Mouse (Mus musculus): ENCODE data around the gene Arf1. TPM values are rescaled to one million over a fixed set of nuclear protein-coding genes. Genes with fewer than 3 reads are reported as not detected.

The Arf1 gene
- total and polyA plus RNA-seq, 3 experiments = 541 to 617 TPM; not detected in 1

DNA sequence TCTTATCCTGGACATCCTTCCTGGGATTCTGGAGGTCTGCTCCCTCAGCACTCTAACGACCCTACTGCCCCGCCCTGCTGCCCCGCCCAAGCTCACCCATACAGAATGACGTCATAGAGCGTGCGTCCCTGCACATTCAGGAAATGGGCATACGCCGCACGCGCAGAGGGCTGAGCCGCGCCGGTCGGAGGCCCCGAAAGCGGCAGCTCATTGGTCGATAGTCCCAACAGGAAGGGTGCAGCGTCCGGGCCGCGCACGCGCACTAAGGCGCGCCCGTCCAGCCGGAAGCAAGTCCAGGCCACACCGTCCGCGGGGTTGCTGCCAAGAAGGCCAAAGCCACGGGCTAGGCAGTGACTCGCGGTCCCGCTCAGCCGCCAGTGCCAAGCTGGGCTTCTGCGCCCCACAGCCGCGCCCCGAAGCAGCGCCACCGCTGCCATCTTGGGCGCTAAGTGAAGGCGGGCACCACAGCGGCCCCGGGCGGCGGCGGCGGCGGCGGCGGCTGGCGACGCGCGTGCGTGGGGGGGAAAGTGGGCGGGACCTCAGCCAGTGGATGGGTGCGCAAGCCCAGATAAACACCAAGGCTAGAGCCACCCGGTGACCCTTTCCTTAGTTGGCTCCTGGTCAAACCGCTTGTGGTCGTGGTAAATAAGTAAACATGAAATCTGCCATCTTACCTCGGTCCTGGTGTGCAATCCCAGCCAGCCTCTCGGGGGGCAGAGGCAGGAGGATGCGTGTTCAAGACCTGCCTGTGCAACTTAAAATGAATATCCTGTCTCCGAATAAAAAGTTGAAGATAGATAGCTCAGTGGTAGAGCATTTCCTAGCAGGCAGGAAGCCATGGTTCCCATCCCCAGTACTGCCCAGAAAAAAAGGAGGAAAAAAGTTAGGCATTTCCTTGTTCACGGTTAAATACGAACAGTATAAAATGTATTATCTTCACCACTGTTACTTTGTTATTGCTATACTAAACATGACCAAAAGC is 64.5 kb downstream of the Arf1 start, which contains the start of gene Iba57:
TSS of gene Iba57 (minus strand) at position 485 of the 982 bp plus-strand sequence.
- peak within 1 kb of the TSS; percentile 97 for H3K27ac ChIP-seq (ENCODE audit: control insufficient read depth, low read depth, low read length)
- H3K4me1 ChIP-seq (ENCODE audit: control insufficient read depth in 1 of 2, insufficient read depth in 2 of 2, low read length in 2 of 2) = peaks cover 22 to 37% of the 10 kb centered on the region in 2 experiments
- peaks cover 10% of the 10 kb centered on the region for H3K79me2 ChIP-seq (ENCODE audit: control insufficient read depth, insufficient read depth, low read length, poor library complexity)
- DNase-seq (ENCODE audit: low read depth, low spot score) = peak; percentile 100
- no peaks in the 10 kb centered on the region for H3K9me3 ChIP-seq (replicated peaks; ENCODE audit: insufficient read depth, low read length)
- H3K4me3 ChIP-seq (ENCODE audit: control insufficient read depth in 1 of 2, insufficient read depth in 1 of 2, low read depth in 2 of 2, low read length in 2 of 2) = peak within 1 kb of the TSS; percentile 75 to 81
- peak within 1 kb of the TSS; percentile 93 for H3K9ac ChIP-seq (ENCODE audit: control insufficient read depth, low read depth, low read length, poor library complexity, severe bottlenecking)
- H3K36me3 ChIP-seq (ENCODE audit: control insufficient read depth in 1 of 2, insufficient read depth in 2 of 2, low read length in 2 of 2) = peaks cover 0 to 31% of the 10 kb centered on the region in 2 experiments; a peak in 2 of 4 replicates
- H3K27me3 ChIP-seq (ENCODE audit: control insufficient read depth in 1 of 2, insufficient read depth in 2 of 2, low read length in 2 of 2) = no peaks in the 10 kb centered on the region
- TF ChIP-seq TBP (IDR thresholded peaks at IDR 0.05; ENCODE audit: low read depth, low read length) (no peak; the same call in none of the 2 replicates), MAFK (IDR thresholded peaks at IDR 0.05; ENCODE audit: borderline replicate concordance, low read depth, low read length) (0 out of 2 replicates have a peak, but pooled peaks have one; percentile 45), NELFE (IDR thresholded peaks at IDR 0.05; ENCODE audit: low read depth, low read length) (peak; percentile 94), TAL1 (IDR thresholded peaks at IDR 0.05; ENCODE audit: low read length) (peak; percentile 75), GATA1 (IDR thresholded peaks at IDR 0.05; ENCODE audit: low read depth, low read length) (peak; percentile 30; the same call in 1 of the 2 replicates), RAD21 (IDR thresholded peaks at IDR 0.05; ENCODE audit: low read depth, low read length) (no peak), CTCF (IDR thresholded peaks at IDR 0.05 in 2 of 3, conservative IDR thresholded peaks at IDR 0.05 in 1 of 3; ENCODE audit: control insufficient read depth in 1 of 3, insufficient read depth in 1 of 3, low read depth in 2 of 3, low read length in 3 of 3, poor library complexity in 1 of 3, severe bottlenecking in 1 of 3) (peak in 2 of 3 experiments; percentile 19 to 41; a peak in 2 of 6 replicates), POLR2AphosphoS5 (IDR thresholded peaks at IDR 0.05; ENCODE audit: borderline replicate concordance, low read depth, low read length) (no peak), JUND (IDR thresholded peaks at IDR 0.05; ENCODE audit: low read depth, low read length) (no peak), UBTF (IDR thresholded peaks at IDR 0.05; ENCODE audit: borderline replicate concordance, insufficient read depth, low read depth, low read length) (no peak), ZKSCAN1 (IDR thresholded peaks at IDR 0.05; ENCODE audit: low read depth, low read length) (no peak), MAX (IDR thresholded peaks at IDR 0.05; ENCODE audit: low read length) (peak; percentile 89), MXI1 (IDR thresholded peaks at IDR 0.05; ENCODE audit: low read depth, low read length) (peak; percentile 85), MAZ (IDR thresholded peaks at IDR 0.05; ENCODE audit: low read depth, low read length) (peak; percentile 98), RCOR1 (IDR thresholded peaks at IDR 0.05; ENCODE audit: low read depth, low read length) (peak; percentile 95), KAT2A (conservative IDR thresholded peaks at IDR 0.05; ENCODE audit: low read depth, low read length) (peak; percentile 88), USF2 (IDR thresholded peaks at IDR 0.05; ENCODE audit: borderline replicate concordance in 1 of 2, insufficient read depth in 1 of 2, low read depth in 1 of 2, low read length in 2 of 2) (no peak), ELF1 (IDR thresholded peaks at IDR 0.05; ENCODE audit: low read depth, low read length) (peak; percentile 100), GABPA (IDR thresholded peaks at IDR 0.05; ENCODE audit: low read depth, low read length) (no peak), MYC (IDR thresholded peaks at IDR 0.05; ENCODE audit: low read depth, low read length) (peak; percentile 91), EP300 (IDR thresholded peaks at IDR 0.05; ENCODE audit: low read depth in 1 of 2, low read length in 2 of 2) (peak; percentile 26 to 75), POLR2A (IDR thresholded peaks at IDR 0.05; ENCODE audit: control insufficient read depth in 1 of 2, insufficient read depth in 1 of 2, low read depth in 1 of 2, low read length in 2 of 2, poor library complexity in 1 of 2) (peak; percentile 92 to 93), SMC3 (IDR thresholded peaks at IDR 0.05; ENCODE audit: low read depth, low read length) (peak; percentile 18; the same call in 1 of the 2 replicates), ETS1 (IDR thresholded peaks at IDR 0.05; ENCODE audit: low read depth, low read length) (peak; percentile 88), MYB (IDR thresholded peaks at IDR 0.05; ENCODE audit: low read depth, low read length) (0 out of 2 replicates have a peak, but pooled peaks have one; percentile 17), ZC3H11A (IDR thresholded peaks at IDR 0.05; ENCODE audit: low read depth, low read length) (no peak), BHLHE40 (IDR thresholded peaks at IDR 0.05; ENCODE audit: borderline replicate concordance, low read depth, low read length) (peak; percentile 93), MEF2A (IDR thresholded peaks at IDR 0.05; ENCODE audit: extremely low read depth, insufficient replicate concordance, low read depth, low read length, poor library complexity, severe bottlenecking) (peak; percentile 56; the same call in 1 of the 2 replicates), ZMIZ1 (IDR thresholded peaks at IDR 0.05; ENCODE audit: low read depth, low read length) (peak; percentile 73), HCFC1 (IDR thresholded peaks at IDR 0.05; ENCODE audit: low read depth, low read length) (peak; percentile 92), CHD2 (IDR thresholded peaks at IDR 0.05; ENCODE audit: low read length) (no peak), TCF12 (IDR thresholded peaks at IDR 0.05; ENCODE audit: low read depth, low read length) (peak; percentile 74), NRF1 (IDR thresholded peaks at IDR 0.05; ENCODE audit: insufficient read depth, low read depth, low read length, poor library complexity, severe bottlenecking) (peak; percentile 79), CHD1 (IDR thresholded peaks at IDR 0.05; ENCODE audit: low read depth, low read length) (peak; percentile 68; the same call in 1 of the 2 replicates)

All from MEL (cell line).